In the genomic region with DNA sequence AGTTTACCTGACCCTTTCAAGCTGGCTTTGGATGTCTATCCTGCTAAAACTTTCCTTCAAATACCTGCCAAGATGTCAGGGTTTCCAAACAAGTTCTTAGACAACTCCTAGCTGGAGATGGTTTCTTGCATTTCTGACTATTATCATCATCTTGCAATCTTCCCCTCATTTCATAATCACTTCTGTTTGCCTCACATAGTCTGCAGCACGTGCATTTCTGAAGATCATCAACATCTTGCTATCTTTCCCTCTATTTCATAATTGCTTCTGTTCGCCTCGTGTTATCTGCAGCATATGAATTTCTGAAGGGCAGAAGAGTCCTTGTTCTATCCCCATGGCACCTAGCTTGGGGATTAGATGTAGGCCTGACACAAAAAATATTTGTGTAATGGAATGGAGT, we compare ENCODE assay signal across 30 mouse cellular contexts. TPM values are rescaled to one million over a fixed set of nuclear protein-coding genes. Genes with fewer than 3 reads are reported as not detected.
DNase-seq lines count a peak whose midpoint lies in the region; ATAC-seq and TF ChIP-seq lines count a peak whose summit lies in the region.
"Had no signal": no experiment of that assay in that cellular context is flagged by ENCODE, and none has a peak within 500 bp of the region (broad histone marks: within the 10 kb centered on the region; RNA-seq: fewer than 3 reads in every experiment).

No protein-coding gene starts in this region.

- peak overlapping the region; percentile 97 for H3K27ac ChIP-seq in liver, embryonic 13.5 days
- H3K27ac ChIP-seq in macrophage = 0 out of 2 replicates have a peak overlapping the region, but pooled peaks have one; percentile 13
- H3K27ac ChIP-seq in gastrocnemius, adult 2 months = no peak overlapping the region
- H3K27ac ChIP-seq: embryonic facial prominence, embryonic 13.5 days; forebrain, embryonic 10.5 days; forebrain, embryonic 15.5 days; heart, adult 2 months; heart, embryonic 13.5 days; hindbrain, embryonic 14.5 days; limb, embryonic 10.5 days; limb, embryonic 15.5 days; lung, embryonic 15.5 days; neural tube, embryonic 13.5 days had no signal

- H3K27me3 ChIP-seq in liver, embryonic 13.5 days = no peaks in the 10 kb centered on the region
- H3K27me3 ChIP-seq: CH12.LX; embryonic facial prominence, embryonic 13.5 days; forebrain, embryonic 15.5 days; heart, embryonic 13.5 days; limb, embryonic 15.5 days; lung, embryonic 15.5 days; neural tube, embryonic 13.5 days had no signal

- peaks cover 4% of the 10 kb centered on the region; the same call in 1 of the 2 replicates for H3K36me3 ChIP-seq in liver, embryonic 13.5 days
- H3K36me3 ChIP-seq in macrophage (ENCODE audit: inconsistent target) = no peaks in the 10 kb centered on the region
- H3K36me3 ChIP-seq: embryonic facial prominence, embryonic 13.5 days; forebrain, embryonic 15.5 days; limb, embryonic 15.5 days; lung, embryonic 15.5 days; neural tube, embryonic 13.5 days had no signal

- no peak for ATAC-seq in liver, embryonic 13.5 days (ENCODE audit: low read depth)
- ATAC-seq in granulocyte monocyte progenitor cell, adult 5-6 weeks (replicated peaks; ENCODE audit: poor library complexity, severe bottlenecking) = peak; percentile 90
- ATAC-seq: forebrain, embryonic 15.5 days; intestine, postnatal 0 days had no signal

- WGBS in liver, embryonic 13.5 days (ENCODE audit: insufficient replicate concordance) = 28% methylated on average over 3 of the region's 3 CpGs
- 24% methylated on average over 3 of the region's 3 CpGs for WGBS in macrophage (ENCODE audit: missing documents)

- no peak overlapping the region for H3K4me2 ChIP-seq in liver, embryonic 13.5 days
- H3K4me2 ChIP-seq: embryonic facial prominence, embryonic 13.5 days; forebrain, embryonic 15.5 days; heart, embryonic 13.5 days; hindbrain, embryonic 14.5 days; limb, embryonic 15.5 days; lung, embryonic 15.5 days; midbrain, embryonic 11.5 days; neural tube, embryonic 13.5 days had no signal

- H3K4me1 ChIP-seq in liver, embryonic 13.5 days (replicated peaks) = peaks cover 74% of the 10 kb centered on the region
- H3K4me1 ChIP-seq: forebrain, embryonic 15.5 days; lung, embryonic 15.5 days; neural tube, embryonic 13.5 days had no signal

- intact Hi-C loops in gastrocnemius, adult 2 months (cut with DNase I) = no loop called here

- H3K4me3 ChIP-seq in liver, embryonic 13.5 days (replicated peaks) = no peak overlapping the region
- no peak overlapping the region for H3K4me3 ChIP-seq in macrophage (ENCODE audit: inconsistent target)
- H3K4me3 ChIP-seq in gastrocnemius, adult 2 months = no peak overlapping the region
- H3K4me3 ChIP-seq: embryonic facial prominence, embryonic 13.5 days; forebrain, embryonic 10.5 days; forebrain, embryonic 15.5 days; heart, adult 2 months; heart, embryonic 13.5 days; limb, embryonic 10.5 days; limb, embryonic 15.5 days; lung, embryonic 15.5 days; neural tube, embryonic 13.5 days had no signal

- H3K79me2 ChIP-seq in macrophage (ENCODE audit: inconsistent target) = peaks cover 96% of the 10 kb centered on the region

- no peak for DNase-seq in liver, embryonic 13.5 days
- no peak for DNase-seq in liver
- no peak for DNase-seq in ovary, adult 18-20 months (ENCODE audit: low spot score)
- DNase-seq in gastrocnemius, adult 2 months = no peak
- no peak for DNase-seq in embryo, embryonic 9.5 days (ENCODE audit: extremely low spot score)
- DNase-seq: adrenal gland, postnatal 10 days; cerebellum, adult 11 months; cerebellum, adult 9-10 months; embryo, embryonic 11 days; gastrocnemius, postnatal 14 days; heart, adult 2 months; heart, postnatal 10 days; kidney, postnatal 14 days; layer of hippocampus, adult 9-11 months; thymus, adult 2 months; thymus, postnatal 4 days had no signal

- H3K9ac ChIP-seq in liver, embryonic 13.5 days = 0 out of 2 replicates have a peak overlapping the region, but pooled peaks have one; percentile 10
- H3K9ac ChIP-seq: embryonic facial prominence, embryonic 13.5 days; forebrain, embryonic 15.5 days; heart, embryonic 13.5 days; hindbrain, embryonic 14.5 days; limb, embryonic 15.5 days; lung, embryonic 15.5 days; neural tube, embryonic 13.5 days had no signal

- no peaks in the 10 kb centered on the region for H3K9me3 ChIP-seq in liver, embryonic 13.5 days (replicated peaks)
- H3K9me3 ChIP-seq: embryonic facial prominence, embryonic 13.5 days; forebrain, embryonic 10.5 days; forebrain, embryonic 15.5 days; heart, embryonic 13.5 days; limb, embryonic 10.5 days; limb, embryonic 15.5 days; lung, embryonic 15.5 days; neural tube, embryonic 13.5 days had no signal

- TF ChIP-seq CTCF in gastrocnemius, adult 2 months (IDR thresholded peaks at IDR 0.05) = no peak

RNA-seq across cellular contexts. Expression of a gene that starts 17.2 kb away (rescaled TPM):
- polyA plus RNA-seq in liver, embryonic 13.5 days (2015; fragmentation: Nextera tagmentation; extraction: Ambion mirVana) = 23.0 and 24.9 TPM in 2 replicates
- 14.3 and 19.0 TPM in 2 replicates for total RNA-seq in granulocyte monocyte progenitor cell, adult 5-6 weeks (2014; fragmentation: Nextera tagmentation)
- 25.0 and 25.8 TPM in 2 replicates for total RNA-seq in granulocyte monocyte progenitor cell, adult 5-6 weeks (2017)
- 100 to 1,000 TPM in 1 of 26 experiments, 10 to 100 TPM in 25; 14.5 to 104 (median 41.1) TPM for total RNA-seq in macrophage (2018; cell fraction: chromatin; rRNA removed)
- total RNA-seq in macrophage (2018; cell fraction: cytosol; rRNA removed) = 10 to 100 TPM; 30.7 to 80.5 (median 44.7) TPM
- total RNA-seq in macrophage (2018; cell fraction: nucleus; rRNA removed) = 100 to 1,000 TPM in 13 of 26 experiments, 10 to 100 TPM in 13; 46.7 to 189 (median 99.7) TPM
- polyA plus RNA-seq in macrophage (2018) = 41.3 to 106 TPM (median 76.2 TPM) in 3 replicates
- total RNA-seq in gastrocnemius, adult 2 months (2021) = 1 to 10 TPM; 3.9 to 8.6 TPM
